Mouse (Mus musculus) liver, adult (tissue): ENCODE data around the gene Sh2d1b1.
"Not testable (repeated sequence)": the region's sequence is repeated elsewhere in the genome, so short reads cannot be mapped to it uniquely, and the experiment has no call there.

Source experiments
- GATA4 ChIP-seq: IDR thresholded peaks from 2 replicates; pipeline ENCODE4 v1.6.1; 2014; ENCODE audit warnings: mild to moderate bottlenecking, low read length; ENCODE audit not compliant: insufficient replicate concordance

The Sh2d1b1 gene

GRCm38 (mm10) chr1:170277016-170277415, at the start of gene Sh2d1b1:
Sh2d1b1 (plus strand) TSS chr1:170277320.
- TF ChIP-seq GATA4 = no peak

GRCm38 (mm10) chr1:170232688-170233087, 44.4 kb upstream of the Sh2d1b1 start, which contains the start of gene Sh2d1b2:
Sh2d1b2 (plus strand) TSS chr1:170232749.
- TF ChIP-seq GATA4 = not testable (repeated sequence)

- TF ChIP-seq GATA4 = no peak
These were observed 32.1 kb upstream of the Sh2d1b1 start for GRCm38 (mm10) chr1:170245016-170245415.

- no peak for TF ChIP-seq GATA4
These were observed 22.1 kb upstream of the Sh2d1b1 start for GRCm38 (mm10) chr1:170254893-170255559.

- TF ChIP-seq GATA4 = no peak
These were observed 21.6 kb upstream of the Sh2d1b1 start for GRCm38 (mm10) chr1:170255560-170255910.

GRCm38 (mm10) chr1:170270281-170270680, 6.8 kb upstream of the Sh2d1b1 start:
- no peak for TF ChIP-seq GATA4

- TF ChIP-seq GATA4 = no peak
These were observed 6.4 kb upstream of the Sh2d1b1 start for GRCm38 (mm10) chr1:170270696-170271095.

GRCm38 (mm10) chr1:170273252-170273651, 3.9 kb upstream of the Sh2d1b1 start:
- no peak for TF ChIP-seq GATA4

- no peak for TF ChIP-seq GATA4
These were observed 5.5 kb downstream of the Sh2d1b1 start for GRCm38 (mm10) chr1:170282415-170283129.

- TF ChIP-seq GATA4 = no peak
These were observed 15.3 kb downstream of the Sh2d1b1 start for GRCm38 (mm10) chr1:170292239-170292951.

- no peak for TF ChIP-seq GATA4
These were observed 16.1 kb downstream of the Sh2d1b1 start for GRCm38 (mm10) chr1:170293257-170293656.

- TF ChIP-seq GATA4 = no peak
These were observed 17.9 kb downstream of the Sh2d1b1 start for GRCm38 (mm10) chr1:170294786-170295570.

- TF ChIP-seq GATA4 = no peak
These were observed 22.4 kb downstream of the Sh2d1b1 start for GRCm38 (mm10) chr1:170299496-170299895.

- TF ChIP-seq GATA4 = no peak
These were observed 24.6 kb downstream of the Sh2d1b1 start for GRCm38 (mm10) chr1:170301686-170302085.

- no peak for TF ChIP-seq GATA4
These were observed 25.3 kb downstream of the Sh2d1b1 start for GRCm38 (mm10) chr1:170302456-170302855.
